Mouse (Mus musculus) macrophage (primary cell): ENCODE data around the gene Cdkn2b. TPM values are rescaled to one million over a fixed set of nuclear protein-coding genes. Genes with fewer than 3 reads are reported as not detected.

Experiments used
- H3K27ac ChIP-seq: fragments of 350-480 bp; formaldehyde crosslinking; 2 replicates; pipeline ENCODE4 v1.9.0; 2021
- H3K36me3 ChIP-seq: fragments of 350-480 bp; formaldehyde crosslinking; 2 replicates; pipeline ENCODE4 v1.9.0; 2021; ENCODE audit errors: inconsistent target
- H3K4me3 ChIP-seq: fragments of 350-480 bp; formaldehyde crosslinking; 2 replicates; pipeline ENCODE4 v1.9.0; 2021; ENCODE audit errors: inconsistent target
- H3K79me2 ChIP-seq: fragments of 350-480 bp; formaldehyde crosslinking; 2 replicates; pipeline ENCODE4 v1.9.0; 2021; ENCODE audit errors: inconsistent target
- WGBS: methylation state at CpG from one replicate; pipeline ENCODE4 v1.1.7; 2026; ENCODE audit warnings: inconsistent platforms; ENCODE audit not compliant: missing documents; 5-methylcytosine and 5-hydroxymethylcytosine counted together
- polyA plus RNA-seq: library from polyadenylated mRNA; stranded (reverse); fragments of 250-400 nt; gene quantifications from 3 replicates; pipeline ENCODE4 v1.2.4, GENCODE M21; 2018; ENCODE audit warnings: inconsistent platforms

Gene Cdkn2b
- polyA plus RNA-seq, 1 experiment from 2014 or later = 0.37 TPM

GRCm38 (mm10) chr4:89277381-89277940, 33.4 kb downstream of the Cdkn2b start:
- no peak overlapping the region for H3K4me3 ChIP-seq
- no peaks in the 10 kb centered on the region for H3K79me2 ChIP-seq
- WGBS = 19% methylated on average over 5 of the region's 5 CpGs
- H3K27ac ChIP-seq = no peak overlapping the region
- no peaks in the 10 kb centered on the region for H3K36me3 ChIP-seq

- Histone ChIP-seq H3K27ac (no peak overlapping the region), H3K4me3 (no peak overlapping the region), H3K79me2 (no peaks in the 10 kb centered on the region), H3K36me3 (no peaks in the 10 kb centered on the region)
- WGBS = 8% methylated on average over 37 of the region's 37 CpGs
These were observed 34.1 kb downstream of the Cdkn2b start for GRCm38 (mm10) chr4:89276669-89277219.

DNA sequence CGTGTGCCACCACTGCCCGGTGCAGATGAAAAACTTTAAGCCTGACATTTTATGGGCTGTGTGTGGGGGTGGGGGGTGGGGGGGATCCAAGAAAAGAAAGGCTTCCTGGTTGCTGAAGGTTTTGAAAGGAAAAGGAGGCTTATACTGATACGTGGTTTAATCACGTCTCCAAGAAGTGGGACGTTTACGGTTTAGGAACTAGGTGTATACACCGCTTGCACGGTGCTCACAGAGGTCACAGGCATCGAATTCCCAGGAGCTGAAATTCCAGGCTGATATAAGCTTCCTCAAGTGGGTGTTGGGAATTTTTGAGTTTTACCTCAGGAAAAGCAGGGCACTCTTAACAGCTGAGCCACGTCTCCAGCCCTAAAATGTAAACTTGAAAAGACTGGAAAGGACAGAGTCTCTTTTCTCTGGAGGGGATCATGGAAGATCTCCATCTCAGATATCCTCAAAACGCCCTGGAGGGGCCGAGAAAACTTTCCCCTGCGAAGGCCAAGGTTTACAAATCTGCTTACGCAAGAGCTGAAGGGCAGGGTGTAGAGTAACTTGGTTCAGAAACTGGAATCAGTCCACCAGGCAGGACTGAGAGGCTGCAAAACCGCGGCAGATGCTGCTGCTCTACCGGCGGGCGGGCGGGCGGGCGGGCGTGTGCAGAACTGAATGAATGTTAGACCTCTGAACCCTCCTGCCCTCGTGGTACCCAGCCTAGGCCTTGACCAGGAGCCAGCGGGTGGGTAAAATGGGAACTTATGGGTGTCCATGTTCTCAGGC, 34.8 kb downstream of the Cdkn2b start:
- 11% methylated on average over 25 of the region's 25 CpGs for WGBS
- no peaks in the 10 kb centered on the region for H3K36me3 ChIP-seq
- H3K79me2 ChIP-seq = no peaks in the 10 kb centered on the region
- no peak overlapping the region for H3K4me3 ChIP-seq
- no peak overlapping the region for H3K27ac ChIP-seq

GRCm38 (mm10) chr4:89274829-89275548, 35.9 kb downstream of the Cdkn2b start:
- WGBS = 9% methylated on average over 24 of the region's 24 CpGs

GRCm38 (mm10) chr4:89274006-89274405, 36.8 kb downstream of the Cdkn2b start:
- no peaks in the 10 kb centered on the region for H3K36me3 ChIP-seq
- WGBS = 3% methylated on average over 14 of the region's 14 CpGs
- H3K79me2 ChIP-seq = no peaks in the 10 kb centered on the region
- no peak overlapping the region for H3K27ac ChIP-seq
- no peak overlapping the region for H3K4me3 ChIP-seq

More at GRCm38 (mm10) chr4:89274829-89275548, 35.9 kb downstream of the Cdkn2b start:
- Histone ChIP-seq H3K4me3 (no peak overlapping the region), H3K79me2 (no peaks in the 10 kb centered on the region), H3K27ac (no peak overlapping the region), H3K36me3 (no peaks in the 10 kb centered on the region)

- Histone ChIP-seq H3K79me2 (no peaks in the 10 kb centered on the region), H3K4me3 (no peak overlapping the region), H3K36me3 (no peaks in the 10 kb centered on the region), H3K27ac (no peak overlapping the region)
- WGBS = 5% methylated on average over 6 of the region's 9 CpGs
These were observed 37.3 kb downstream of the Cdkn2b start for GRCm38 (mm10) chr4:89273585-89273984.

DNA sequence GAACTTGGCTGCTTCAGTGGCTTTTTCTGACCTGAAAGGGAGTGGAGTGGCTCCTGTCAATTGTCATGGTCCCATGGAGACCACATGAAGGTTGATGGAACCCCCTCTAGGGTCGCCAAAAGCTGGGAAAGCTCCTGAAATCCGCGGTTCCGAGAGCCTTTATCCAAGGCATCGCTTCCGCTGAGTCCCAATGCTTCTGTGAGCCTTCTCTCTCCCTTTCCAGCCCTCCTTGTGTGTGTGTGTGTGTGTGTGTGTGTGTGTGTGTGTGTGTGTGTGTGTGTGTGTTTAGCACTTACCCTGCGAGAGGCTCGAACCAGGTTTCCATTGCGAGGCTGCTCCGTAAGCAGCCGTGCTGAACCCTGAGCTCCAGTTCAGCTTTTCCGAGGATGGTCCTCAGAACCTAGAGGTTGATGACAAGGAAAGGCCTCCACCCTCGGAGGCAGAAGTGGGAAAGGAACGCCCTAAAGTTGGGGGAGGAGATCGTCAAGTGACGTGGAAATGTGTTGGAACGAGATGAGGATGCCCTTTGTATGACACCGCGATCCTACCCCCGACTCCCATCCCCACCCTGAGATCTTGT, 37.8 kb downstream of the Cdkn2b start:
- H3K4me3 ChIP-seq = no peak overlapping the region
- H3K27ac ChIP-seq = no peak overlapping the region
- 6% methylated on average over 12 of the region's 20 CpGs for WGBS
- H3K36me3 ChIP-seq = no peaks in the 10 kb centered on the region
- H3K79me2 ChIP-seq = no peaks in the 10 kb centered on the region

DNA sequence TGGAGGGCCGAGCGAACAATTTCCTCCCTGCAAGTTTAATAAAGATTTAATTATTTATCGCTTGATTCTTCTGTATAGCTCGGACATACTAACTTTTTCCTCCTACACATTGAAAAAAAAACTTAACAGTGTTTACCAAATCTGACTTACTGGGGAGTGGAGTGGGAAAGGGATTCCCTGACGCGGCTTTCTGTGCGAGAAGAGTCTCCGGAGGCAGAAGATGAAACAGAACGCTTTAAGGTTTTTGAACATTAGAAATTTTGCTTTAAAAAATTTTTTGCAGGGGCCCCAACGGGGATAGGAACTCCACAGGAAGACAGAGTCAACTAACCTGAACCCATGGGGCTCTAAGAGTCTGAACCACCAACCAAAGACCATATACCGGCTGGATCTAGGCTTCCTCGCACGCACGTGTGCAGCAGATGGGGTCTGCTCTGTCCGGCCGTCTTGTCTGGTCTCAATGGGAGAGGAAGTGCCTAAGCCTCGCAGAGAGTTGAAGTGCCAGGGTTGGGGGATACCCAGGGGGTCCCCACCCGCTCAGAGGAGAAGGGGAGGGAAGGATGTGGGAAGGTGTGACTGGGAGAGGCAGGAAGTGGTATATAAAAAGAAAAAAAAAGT, 38.6 kb downstream of the Cdkn2b start:
- no peak overlapping the region for H3K27ac ChIP-seq
- no peak overlapping the region for H3K4me3 ChIP-seq
- 10% methylated on average over 18 of the region's 18 CpGs for WGBS
- H3K79me2 ChIP-seq = no peaks in the 10 kb centered on the region
- no peaks in the 10 kb centered on the region for H3K36me3 ChIP-seq

DNA sequence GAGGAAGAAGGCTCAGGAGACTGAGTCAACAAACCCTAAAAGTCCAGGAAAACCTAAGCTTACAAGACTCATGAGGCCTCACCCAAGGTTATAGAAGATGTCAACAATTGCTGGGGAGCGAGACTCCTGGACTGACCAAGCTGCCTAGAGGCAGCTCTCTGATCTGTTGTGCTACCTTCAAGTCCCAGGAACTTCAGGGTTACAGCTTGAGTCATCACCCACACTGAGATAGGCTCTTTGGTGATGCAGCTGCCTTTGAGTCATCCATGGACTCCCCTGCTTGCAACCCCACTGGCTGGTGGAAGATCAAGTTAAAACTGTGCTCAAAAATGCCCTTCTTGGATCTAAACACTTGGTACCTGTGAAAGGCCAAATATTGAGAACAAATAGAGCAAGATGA, 53.1 kb downstream of the Cdkn2b start:
- H3K36me3 ChIP-seq = no peaks in the 10 kb centered on the region
- H3K27ac ChIP-seq = no peak overlapping the region
- WGBS = 77% methylated on average over 1 of the region's 1 CpGs
- H3K79me2 ChIP-seq = no peaks in the 10 kb centered on the region
- H3K4me3 ChIP-seq = no peak overlapping the region

Other genes with a start within 250 kb of the Cdkn2b start
- gene Mtap, start 173.9 kb downstream of the Cdkn2b start, polyA plus RNA-seq = 9.7 to 40.5 TPM (median 19.4 TPM) in 3 replicates
- gene Cdkn2a, start 16.4 kb downstream of the Cdkn2b start, polyA plus RNA-seq = 0.24 to 1.5 TPM (median 0.41 TPM) in 3 replicates